Mouse (Mus musculus) gonadal fat pad, adult 2 months (tissue): ENCODE results near the gene Rtl5. TPM values are rescaled to one million over a fixed set of nuclear protein-coding genes. Genes with fewer than 3 reads are reported as not detected.

Source experiments
- polyA plus RNA-seq: library from polyadenylated mRNA; depleted of rRNA; stranded (reverse); fragments of >200 nt; gene quantifications from 2 replicates; pipeline ENCODE4 v1.2.3, GENCODE M21; 2012; rRNA removed

Rtl5 gene
- polyA plus RNA-seq, 1 experiment = 22.2 TPM

Other genes starting within 250 kb of the Rtl5 start
- 2.9 and 4.0 TPM in 2 replicates for gene Nhsl2, start 221.9 kb downstream of the Rtl5 start, polyA plus RNA-seq
- gene Pin4, start 48.1 kb upstream of the Rtl5 start, polyA plus RNA-seq = 5.0 and 5.6 TPM in 2 replicates
- 0.14 and 0.18 TPM in 2 replicates for gene Ercc6l, start 85.8 kb upstream of the Rtl5 start, polyA plus RNA-seq
- 620 and 709 TPM in 2 replicates for gene Rps4x, start 118.1 kb upstream of the Rtl5 start, polyA plus RNA-seq
- 124 and 138 TPM in 2 replicates for gene Cited1, start 180.9 kb upstream of the Rtl5 start, polyA plus RNA-seq